Mouse (Mus musculus) hindbrain, embryonic 12.5 days (tissue): Measurements from ENCODE around the gene Scgb1b3. TPM values are rescaled to one million over a fixed set of nuclear protein-coding genes. Genes with fewer than 3 reads are reported as not detected.

Experiments used
- ATAC-seq: fragments of 200-750 bp; cut with Nextera tagmentation; 2 replicates; pipeline ENCODE4 v1.8.0; 2017; ENCODE audit warnings: moderate TSS enrichment; ENCODE audit not compliant: low FRiP score
- H3K27ac ChIP-seq: fragments of 300-500 bp; sonication (generic); 2 replicates; pipeline ENCODE4 v1.5.1; 2016; ENCODE audit warnings: mild to moderate bottlenecking
- H3K27me3 ChIP-seq: fragments of 300-500 bp; sonication (generic); 2 replicates; pipeline ENCODE4 v1.6.1; 2016; ENCODE audit warnings: mild to moderate bottlenecking
- H3K36me3 ChIP-seq: fragments of 300-500 bp; sonication (generic); 2 replicates; pipeline ENCODE4 v1.6.1; 2016; ENCODE audit warnings: mild to moderate bottlenecking
- H3K4me1 ChIP-seq: fragments of 300-500 bp; sonication (generic); 2 replicates; pipeline ENCODE4 v1.6.1; 2016
- H3K4me2 ChIP-seq: fragments of 300-500 bp; sonication (generic); replicated peaks from 2 replicates; pipeline ENCODE4 v1.6.1; 2016; ENCODE audit warnings: mild to moderate bottlenecking
- H3K4me3 ChIP-seq: fragments of 300-500 bp; sonication (generic); 2 replicates; pipeline ENCODE4 v1.5.1; 2016; ENCODE audit warnings: mild to moderate bottlenecking
- H3K9ac ChIP-seq: fragments of 300-500 bp; sonication (generic); 2 replicates; pipeline ENCODE4 v1.6.1; 2016; ENCODE audit warnings: mild to moderate bottlenecking, moderate library complexity
- H3K9me3 ChIP-seq: fragments of 300-500 bp; sonication (generic); replicated peaks from 2 replicates; pipeline ENCODE4 v1.6.1; 2016; ENCODE audit warnings: mild to moderate bottlenecking
- WGBS: fragments of 180-500 bp; shearing (Covaris S2); methylation state at CpG from one replicate; pipeline ENCODE4 v1.1.7; 2016; 5-methylcytosine and 5-hydroxymethylcytosine counted together
- polyA plus RNA-seq: library from polyadenylated mRNA; unstranded; fragments of >200 nt; fragmentation: Nextera tagmentation; extraction: Ambion mirVana; gene quantifications from 2 replicates; pipeline ENCODE4 v1.2.1, GENCODE M21; 2016

Scgb1b3 gene
- not detected in 2 replicates for polyA plus RNA-seq

- no peaks in the 10 kb centered on the region for H3K4me1 ChIP-seq
- H3K4me2 ChIP-seq = no peak within 1 kb of the TSS
- no peaks in the 10 kb centered on the region for H3K36me3 ChIP-seq
- H3K9ac ChIP-seq = no peak within 1 kb of the TSS
- ATAC-seq = no peak
- H3K9me3 ChIP-seq = peaks cover 48% of the 10 kb centered on the region
- H3K27me3 ChIP-seq = no peaks in the 10 kb centered on the region
- WGBS = 79% methylated on average over 3 of the region's 3 CpGs
- no peak within 1 kb of the TSS for H3K4me3 ChIP-seq
- H3K27ac ChIP-seq = no peak within 1 kb of the TSS
Observed at GRCm38 (mm10) chr7:31375292-31375691, at the start of gene Scgb1b3. Gene Scgb1b3 (plus strand): TSS chr7:31375592.

GRCm38 (mm10) chr7:31362022-31362560, 13.3 kb upstream of the Scgb1b3 start, which contains the start of gene Scgb2b3:
Gene Scgb2b3 (minus strand): TSS chr7:31362072.
- H3K4me1 ChIP-seq = no peaks in the 10 kb centered on the region
- no peak within 1 kb of the TSS for H3K9ac ChIP-seq
- H3K9me3 ChIP-seq = peaks cover 67% of the 10 kb centered on the region
- no peaks in the 10 kb centered on the region for H3K36me3 ChIP-seq
- no peak for ATAC-seq
- H3K27ac ChIP-seq = no peak within 1 kb of the TSS
- H3K4me2 ChIP-seq = no peak within 1 kb of the TSS
- no peaks in the 10 kb centered on the region for H3K27me3 ChIP-seq
- 69% methylated on average over 4 of the region's 4 CpGs for WGBS
- no peak within 1 kb of the TSS for H3K4me3 ChIP-seq

Other genes with a start within 250 kb of the Scgb1b3 start
- 2.7 and 3.8 TPM in 2 replicates for gene Scn1b, start 248.6 kb upstream of the Scgb1b3 start, polyA plus RNA-seq
- gene Gramd1a, start 219.7 kb upstream of the Scgb1b3 start, polyA plus RNA-seq = 185 and 202 TPM in 2 replicates
- not detected in 2 replicates for gene Scgb2b2, start 85.1 kb upstream of the Scgb1b3 start, polyA plus RNA-seq
- not detected in 2 replicates for gene Scgb1b2, start 83.8 kb upstream of the Scgb1b3 start, polyA plus RNA-seq
- gene Scgb2b3, start 13.5 kb upstream of the Scgb1b3 start, polyA plus RNA-seq = not detected in 2 replicates